Mouse (Mus musculus) liver, embryonic 12.5 days (tissue): ENCODE measurements around the gene Haao. TPM values are rescaled to one million over a fixed set of nuclear protein-coding genes. Genes with fewer than 3 reads are reported as not detected.

Source experiments
- ATAC-seq: fragments of 200-750 bp; cut with Nextera tagmentation; 2 replicates; pipeline ENCODE4 v1.8.0; 2017; ENCODE audit warnings: moderate number of reproducible peaks, mild to moderate bottlenecking, moderate library complexity
- H3K27ac ChIP-seq: fragments of 300-500 bp; sonication (generic); 2 replicates; pipeline ENCODE4 v1.5.1; 2016; ENCODE audit warnings: mild to moderate bottlenecking
- H3K27me3 ChIP-seq: fragments of 300-500 bp; sonication (generic); replicated peaks from 2 replicates; pipeline ENCODE4 v1.6.1; 2016; ENCODE audit warnings: mild to moderate bottlenecking, moderate library complexity
- H3K36me3 ChIP-seq: fragments of 300-500 bp; sonication (generic); 2 replicates; pipeline ENCODE4 v1.6.1; 2016; ENCODE audit warnings: mild to moderate bottlenecking, moderate library complexity
- H3K4me1 ChIP-seq: fragments of 300-500 bp; sonication (generic); 2 replicates; pipeline ENCODE4 v1.6.1; 2016
- H3K4me2 ChIP-seq: fragments of 300-500 bp; sonication (generic); 2 replicates; pipeline ENCODE4 v1.6.1; 2016; ENCODE audit warnings: mild to moderate bottlenecking, moderate library complexity
- H3K4me3 ChIP-seq: fragments of 300-500 bp; sonication (generic); 2 replicates; pipeline ENCODE4 v1.5.1; 2016; ENCODE audit warnings: mild to moderate bottlenecking, moderate library complexity
- H3K9ac ChIP-seq: fragments of 300-500 bp; sonication (generic); 2 replicates; pipeline ENCODE4 v1.6.1; 2016; ENCODE audit warnings: mild to moderate bottlenecking, moderate library complexity
- H3K9me3 ChIP-seq: fragments of 300-500 bp; sonication (generic); replicated peaks from 2 replicates; pipeline ENCODE4 v1.6.1; 2016; ENCODE audit warnings: mild to moderate bottlenecking, moderate library complexity
- WGBS: fragments of 180-500 bp; shearing (Covaris S2); methylation state at CpG from one replicate; pipeline ENCODE4 v1.1.7; 2016; ENCODE audit not compliant: insufficient replicate concordance; 5-methylcytosine and 5-hydroxymethylcytosine counted together
- polyA plus RNA-seq: library from polyadenylated mRNA; unstranded; fragments of >200 nt; fragmentation: Nextera tagmentation; extraction: Ambion mirVana; gene quantifications from 2 replicates; pipeline ENCODE4 v1.2.1, GENCODE M21; 2016

Haao gene
- polyA plus RNA-seq, 1 experiment from 2014 or later = 7.7 TPM

GRCm38 (mm10) chr17:83829356-83829755 is 18.4 kb downstream of the Haao start:
- Histone ChIP-seq H3K4me2 (no peak overlapping the region), H3K9me3 (no peaks in the 10 kb centered on the region), H3K4me3 (no peak overlapping the region), H3K9ac (no peak overlapping the region), H3K4me1 (peaks cover 21% of the 10 kb centered on the region), H3K36me3 (no peaks in the 10 kb centered on the region), H3K27me3 (no peaks in the 10 kb centered on the region), H3K27ac (no peak overlapping the region)
- WGBS = 49% methylated on average over 3 of the region's 3 CpGs
- ATAC-seq = no peak

DNA sequence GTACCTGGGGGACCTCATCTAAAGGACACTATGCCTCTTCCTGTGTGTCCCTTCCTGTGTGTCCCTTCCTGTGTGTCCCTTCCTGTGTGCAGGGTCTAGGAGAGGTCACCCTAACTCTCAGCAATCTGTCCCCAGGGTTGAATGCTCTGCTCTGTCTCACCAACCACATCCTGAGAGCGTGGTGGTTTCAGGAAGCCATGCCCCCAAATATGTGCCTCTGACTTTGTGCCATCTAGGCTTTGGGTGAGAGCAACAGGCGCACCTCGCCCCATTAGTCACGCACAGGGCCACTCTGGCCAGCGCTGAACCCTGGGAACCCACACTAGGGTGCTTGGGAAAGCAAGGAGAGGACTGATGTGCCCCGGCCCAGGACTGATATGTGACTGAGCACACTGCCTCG is 23.9 kb downstream of the Haao start:
- H3K27me3 ChIP-seq = no peaks in the 10 kb centered on the region
- ATAC-seq = no peak
- no peak overlapping the region for H3K4me2 ChIP-seq
- no peak overlapping the region for H3K27ac ChIP-seq
- WGBS = 56% methylated on average over 7 of the region's 7 CpGs
- no peak overlapping the region for H3K9ac ChIP-seq
- H3K4me3 ChIP-seq = no peak overlapping the region
- no peaks in the 10 kb centered on the region for H3K9me3 ChIP-seq
- no peaks in the 10 kb centered on the region for H3K36me3 ChIP-seq
- peaks cover 3% of the 10 kb centered on the region; the same call in 1 of the 2 replicates for H3K4me1 ChIP-seq

GRCm38 (mm10) chr17:83821876-83822275 is 25.9 kb downstream of the Haao start:
- no peak overlapping the region for H3K4me3 ChIP-seq
- ATAC-seq = no peak
- no peaks in the 10 kb centered on the region for H3K27me3 ChIP-seq
- H3K4me2 ChIP-seq = no peak overlapping the region
- H3K4me1 ChIP-seq = peaks cover 3% of the 10 kb centered on the region; the same call in 1 of the 2 replicates
- no peak overlapping the region for H3K27ac ChIP-seq
- no peaks in the 10 kb centered on the region for H3K9me3 ChIP-seq
- 79% methylated on average over 3 of the region's 3 CpGs for WGBS
- no peak overlapping the region for H3K9ac ChIP-seq
- H3K36me3 ChIP-seq = no peaks in the 10 kb centered on the region; the same call in 1 of the 2 replicates

DNA sequence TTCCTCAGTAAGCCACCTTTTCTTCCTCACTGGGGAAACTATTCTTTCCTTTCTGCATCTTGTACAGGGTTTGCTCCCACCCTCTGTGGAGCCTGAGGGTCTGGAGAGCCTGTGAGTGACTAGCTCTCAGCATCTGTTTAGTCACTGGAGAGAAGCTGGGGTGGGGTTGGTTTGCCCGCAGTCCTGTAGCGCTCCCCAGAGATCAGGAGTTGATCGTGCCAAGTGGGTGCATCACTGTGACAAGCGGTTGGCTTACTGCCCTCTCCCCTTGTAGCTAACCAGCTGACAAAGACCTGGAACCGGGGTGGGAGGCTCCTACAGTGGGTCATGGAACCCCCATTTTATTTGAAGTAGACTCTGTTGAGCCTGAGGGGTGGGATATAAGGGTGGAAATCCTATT is 27.1 kb downstream of the Haao start:
- peaks cover 7% of the 10 kb centered on the region for H3K4me1 ChIP-seq
- no peaks in the 10 kb centered on the region for H3K27me3 ChIP-seq
- H3K9me3 ChIP-seq = no peaks in the 10 kb centered on the region
- 84% methylated on average over 5 of the region's 5 CpGs for WGBS
- H3K9ac ChIP-seq = no peak overlapping the region
- no peak for ATAC-seq
- no peak overlapping the region for H3K4me3 ChIP-seq
- H3K36me3 ChIP-seq = no peaks in the 10 kb centered on the region; the same call in 1 of the 2 replicates
- H3K4me2 ChIP-seq = no peak overlapping the region
- H3K27ac ChIP-seq = no peak overlapping the region

DNA sequence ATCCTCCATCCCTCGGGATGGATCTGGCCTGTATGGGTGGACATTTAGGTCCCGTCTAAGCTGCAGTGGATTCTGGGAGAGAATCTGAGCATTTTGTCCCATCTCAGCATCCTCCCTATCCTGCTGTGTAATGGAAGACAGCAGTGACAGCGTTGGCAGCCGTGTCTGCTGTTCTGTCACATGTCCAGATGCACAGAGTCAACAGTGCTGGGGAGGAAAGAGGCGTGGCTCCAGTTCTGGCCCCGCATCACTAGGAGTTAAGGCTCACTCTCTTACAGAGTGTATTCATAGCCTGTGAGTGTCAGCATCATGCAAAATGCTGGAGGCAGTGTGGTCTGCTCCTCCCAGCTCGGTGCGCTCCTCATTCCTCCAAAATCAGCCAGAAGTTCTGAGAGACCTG is 28.3 kb downstream of the Haao start:
- Histone ChIP-seq H3K9me3 (no peaks in the 10 kb centered on the region), H3K4me2 (no peak overlapping the region), H3K36me3 (peaks cover 2% of the 10 kb centered on the region; the same call in 1 of the 2 replicates), H3K27me3 (no peaks in the 10 kb centered on the region), H3K4me3 (no peak overlapping the region), H3K9ac (no peak overlapping the region), H3K4me1 (peaks cover 7% of the 10 kb centered on the region), H3K27ac (no peak overlapping the region)
- WGBS = 67% methylated on average over 8 of the region's 8 CpGs
- no peak for ATAC-seq

- peaks cover 11% of the 10 kb centered on the region; the same call in 1 of the 2 replicates for H3K36me3 ChIP-seq
- ATAC-seq = no peak
- no peak overlapping the region for H3K4me2 ChIP-seq
- no peak overlapping the region for H3K4me3 ChIP-seq
- WGBS = 60% methylated on average over 7 of the region's 7 CpGs
- no peaks in the 10 kb centered on the region for H3K9me3 ChIP-seq
- H3K9ac ChIP-seq = no peak overlapping the region
- no peak overlapping the region for H3K27ac ChIP-seq
- H3K27me3 ChIP-seq = no peaks in the 10 kb centered on the region
- peaks cover 19% of the 10 kb centered on the region for H3K4me1 ChIP-seq
These were observed 30.8 kb downstream of the Haao start for GRCm38 (mm10) chr17:83816996-83817395.

GRCm38 (mm10) chr17:83813050-83813449 is 34.7 kb downstream of the Haao start:
- no peak for ATAC-seq
- H3K9me3 ChIP-seq = no peaks in the 10 kb centered on the region
- peaks cover 49% of the 10 kb centered on the region for H3K4me1 ChIP-seq

GRCm38 (mm10) chr17:83812200-83812944 is 35.4 kb downstream of the Haao start:
- no peak for ATAC-seq
- peaks cover 56% of the 10 kb centered on the region for H3K4me1 ChIP-seq
- H3K36me3 ChIP-seq = peaks cover 39% of the 10 kb centered on the region
- H3K4me3 ChIP-seq = no peak overlapping the region
- H3K4me2 ChIP-seq = no peak overlapping the region
- no peak overlapping the region for H3K9ac ChIP-seq
- 88% methylated on average over 17 of the region's 17 CpGs for WGBS
- no peaks in the 10 kb centered on the region for H3K27me3 ChIP-seq
- no peak overlapping the region for H3K27ac ChIP-seq
- H3K9me3 ChIP-seq = no peaks in the 10 kb centered on the region

More at GRCm38 (mm10) chr17:83813050-83813449, 34.7 kb downstream of the Haao start:
- Histone ChIP-seq H3K4me2 (no peak overlapping the region), H3K27me3 (no peaks in the 10 kb centered on the region), H3K9ac (no peak overlapping the region), H3K36me3 (peaks cover 37% of the 10 kb centered on the region), H3K4me3 (no peak overlapping the region), H3K27ac (no peak overlapping the region)
- WGBS = 77% methylated on average over 4 of the region's 4 CpGs

DNA sequence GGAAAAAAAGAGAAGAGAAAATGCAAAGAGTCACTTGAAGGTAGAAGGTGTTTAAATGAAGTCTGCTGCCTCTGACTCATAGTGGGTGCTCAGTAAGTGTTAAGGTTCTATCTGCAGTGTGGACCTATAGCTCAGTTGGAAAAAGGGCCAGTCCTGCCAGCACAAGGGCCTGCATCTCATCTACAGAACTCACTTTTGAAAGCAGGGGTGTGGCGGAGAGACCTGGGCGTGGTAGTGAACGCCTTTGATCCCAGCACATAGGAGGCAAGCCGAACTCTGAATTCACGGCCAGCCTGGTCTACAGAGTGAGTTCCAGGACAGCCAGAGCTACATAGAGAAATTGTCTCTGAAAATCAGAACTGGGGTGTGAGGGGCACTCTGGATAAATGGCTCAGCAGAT is 37.5 kb downstream of the Haao start:
- 45% methylated on average over 5 of the region's 5 CpGs for WGBS
- Histone ChIP-seq H3K9me3 (no peaks in the 10 kb centered on the region), H3K4me2 (peak overlapping the region; percentile 61), H3K27me3 (no peaks in the 10 kb centered on the region), H3K4me1 (peaks cover 61% of the 10 kb centered on the region), H3K9ac (no peak overlapping the region), H3K27ac (peak overlapping the region; percentile 86), H3K36me3 (peaks cover 60% of the 10 kb centered on the region), H3K4me3 (no peak overlapping the region)
- ATAC-seq = peak; percentile 66

DNA sequence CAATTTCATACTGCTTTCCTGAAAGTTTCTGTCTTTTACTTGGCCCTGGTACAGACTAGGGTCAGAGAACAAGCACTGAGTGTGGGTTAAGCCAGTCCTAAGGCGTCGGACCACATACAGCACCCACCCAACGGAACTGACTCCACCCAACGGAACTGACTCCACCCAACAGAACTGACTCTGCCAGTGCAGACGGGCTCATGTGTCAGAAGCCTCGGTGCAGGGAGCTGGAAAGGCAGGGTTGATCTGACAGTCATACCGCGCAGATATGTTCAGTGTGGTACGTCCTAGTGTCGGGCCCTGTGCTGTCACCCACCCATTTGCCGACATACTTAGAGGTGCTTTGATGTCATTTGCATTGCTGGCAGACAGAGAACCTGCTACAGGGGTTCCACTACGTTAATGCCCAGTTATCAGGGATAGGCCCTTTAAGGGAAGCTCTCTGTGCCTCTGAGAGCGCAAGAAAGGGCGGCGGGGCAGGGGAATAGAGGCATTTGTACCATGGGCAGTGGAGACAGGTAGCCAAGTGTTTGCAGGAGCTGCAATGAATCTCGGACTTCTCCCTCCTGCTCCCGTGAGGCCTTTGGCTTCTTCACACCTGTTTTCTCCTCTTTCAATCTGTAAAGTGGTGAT is 38.5 kb downstream of the Haao start:
- Histone ChIP-seq H3K27me3 (no peaks in the 10 kb centered on the region), H3K4me2 (peak overlapping the region; percentile 61), H3K9me3 (no peaks in the 10 kb centered on the region), H3K27ac (peak overlapping the region; percentile 86), H3K4me3 (0 out of 2 replicates have a peak overlapping the region, but pooled peaks have one; percentile 14), H3K4me1 (peaks cover 61% of the 10 kb centered on the region), H3K9ac (peak overlapping the region; percentile 54), H3K36me3 (peaks cover 67% of the 10 kb centered on the region)
- WGBS = 46% methylated on average over 17 of the region's 17 CpGs
- ATAC-seq = peak; percentile 95

GRCm38 (mm10) chr17:83808476-83809098 is 39.2 kb downstream of the Haao start:
- Histone ChIP-seq H3K9ac (peak overlapping the region; percentile 40; the same call in 1 of the 2 replicates), H3K4me2 (peak overlapping the region; percentile 61), H3K27me3 (no peaks in the 10 kb centered on the region), H3K4me1 (peaks cover 63% of the 10 kb centered on the region), H3K36me3 (peaks cover 72% of the 10 kb centered on the region), H3K27ac (peak overlapping the region; percentile 86), H3K4me3 (no peak overlapping the region), H3K9me3 (no peaks in the 10 kb centered on the region)
- 67% methylated on average over 12 of the region's 12 CpGs for WGBS
- no peak; the same call in 1 of the 2 replicates for ATAC-seq
